Mouse (Mus musculus): ENCODE results near the gene Padi2. TPM values are rescaled to one million over a fixed set of nuclear protein-coding genes. Genes with fewer than 3 reads are reported as not detected.

Gene Padi2
- polyA plus RNA-seq, 1 experiment from 2014 or later: 0.27 TPM

- WGBS: 78% methylated on average over 8 of the region's 8 CpGs
- Histone ChIP-seq H3K4me3 (ENCODE audit: low read depth, low read length) (no peak overlapping the region), H3K4me2 (ENCODE audit: low read length) (no peak overlapping the region), H3K4me1 (ENCODE audit: control insufficient read depth, insufficient read depth, low read length) (no peaks in the 10 kb centered on the region), H3K36me3 (ENCODE audit: control insufficient read depth, insufficient read depth, low read length) (no peaks in the 10 kb centered on the region), H3K27ac (ENCODE audit: low read depth, low read length) (no peak overlapping the region), H3K9ac (ENCODE audit: low read length) (no peak overlapping the region), H3K9me3 (replicated peaks; ENCODE audit: control insufficient read depth, low read length) (no peaks in the 10 kb centered on the region; the same call in 1 of the 2 replicates), H3K27me3 (replicated peaks; ENCODE audit: control insufficient read depth, insufficient read depth, low read length) (no peaks in the 10 kb centered on the region)
- ATAC-seq (no peak), DNase-seq (ENCODE audit: low spot score) (no peak)
Observed at GRCm38 (mm10) chr4:140869945-140870344, 36.2 kb upstream of the Padi2 start.

- no peak overlapping the region for H3K4me2 ChIP-seq (ENCODE audit: low read length)
- 72% methylated on average over 7 of the region's 7 CpGs for WGBS
- DNase-seq (ENCODE audit: low spot score): no peak
- H3K27ac ChIP-seq (ENCODE audit: low read depth, low read length): no peak overlapping the region
- no peaks in the 10 kb centered on the region for H3K4me1 ChIP-seq (ENCODE audit: control insufficient read depth, insufficient read depth, low read length)
- H3K27me3 ChIP-seq (replicated peaks; ENCODE audit: control insufficient read depth, insufficient read depth, low read length): no peaks in the 10 kb centered on the region
- no peak for ATAC-seq
- no peak overlapping the region for H3K4me3 ChIP-seq (ENCODE audit: low read depth, low read length)
- H3K9me3 ChIP-seq (replicated peaks; ENCODE audit: control insufficient read depth, low read length): no peaks in the 10 kb centered on the region; the same call in 1 of the 2 replicates
- no peaks in the 10 kb centered on the region for H3K36me3 ChIP-seq (ENCODE audit: control insufficient read depth, insufficient read depth, low read length)
- H3K9ac ChIP-seq (ENCODE audit: low read length): no peak overlapping the region
Observed at GRCm38 (mm10) chr4:140870876-140871275, 35.3 kb upstream of the Padi2 start.

- Histone ChIP-seq H3K27ac (ENCODE audit: low read depth, low read length) (no peak overlapping the region), H3K9ac (ENCODE audit: low read length) (no peak overlapping the region), H3K36me3 (ENCODE audit: control insufficient read depth, insufficient read depth, low read length) (no peaks in the 10 kb centered on the region), H3K9me3 (replicated peaks; ENCODE audit: control insufficient read depth, low read length) (no peaks in the 10 kb centered on the region; the same call in 1 of the 2 replicates), H3K4me2 (ENCODE audit: low read length) (no peak overlapping the region), H3K27me3 (replicated peaks; ENCODE audit: control insufficient read depth, insufficient read depth, low read length) (no peaks in the 10 kb centered on the region), H3K4me3 (ENCODE audit: low read depth, low read length) (no peak overlapping the region), H3K4me1 (ENCODE audit: control insufficient read depth, insufficient read depth, low read length) (no peaks in the 10 kb centered on the region)
- no peak for ATAC-seq
- WGBS: 72% methylated on average over 3 of the region's 3 CpGs
- no peak for DNase-seq (ENCODE audit: low spot score)
Observed at GRCm38 (mm10) chr4:140871376-140871775, 34.8 kb upstream of the Padi2 start.

GRCm38 (mm10) chr4:140871851-140872685, 34.1 kb upstream of the Padi2 start:
- no peaks in the 10 kb centered on the region; the same call in 1 of the 2 replicates for H3K9me3 ChIP-seq (replicated peaks; ENCODE audit: control insufficient read depth, low read length)
- DNase-seq (ENCODE audit: low spot score) (no peak), ATAC-seq (no peak)
- H3K4me3 ChIP-seq (ENCODE audit: low read depth, low read length): no peak overlapping the region
- no peaks in the 10 kb centered on the region for H3K27me3 ChIP-seq (replicated peaks; ENCODE audit: control insufficient read depth, insufficient read depth, low read length)
- 93% methylated on average over 8 of the region's 8 CpGs for WGBS
- no peak overlapping the region for H3K27ac ChIP-seq (ENCODE audit: low read depth, low read length)
- H3K4me1 ChIP-seq (ENCODE audit: control insufficient read depth, insufficient read depth, low read length): no peaks in the 10 kb centered on the region
- H3K36me3 ChIP-seq (ENCODE audit: control insufficient read depth, insufficient read depth, low read length): no peaks in the 10 kb centered on the region
- no peak overlapping the region for H3K4me2 ChIP-seq (ENCODE audit: low read length)
- no peak overlapping the region for H3K9ac ChIP-seq (ENCODE audit: low read length)

GRCm38 (mm10) chr4:140872686-140872992, 33.5 kb upstream of the Padi2 start:
- Histone ChIP-seq H3K9me3 (replicated peaks; ENCODE audit: control insufficient read depth, low read length) (no peaks in the 10 kb centered on the region; the same call in 1 of the 2 replicates), H3K27ac (ENCODE audit: low read depth, low read length) (no peak overlapping the region), H3K27me3 (replicated peaks; ENCODE audit: control insufficient read depth, insufficient read depth, low read length) (no peaks in the 10 kb centered on the region), H3K4me3 (ENCODE audit: low read depth, low read length) (no peak overlapping the region), H3K36me3 (ENCODE audit: control insufficient read depth, insufficient read depth, low read length) (no peaks in the 10 kb centered on the region), H3K4me1 (ENCODE audit: control insufficient read depth, insufficient read depth, low read length) (no peaks in the 10 kb centered on the region), H3K4me2 (ENCODE audit: low read length) (no peak overlapping the region), H3K9ac (ENCODE audit: low read length) (no peak overlapping the region)
- WGBS: 92% methylated on average over 5 of the region's 5 CpGs
- DNase-seq (ENCODE audit: low spot score) (no peak), ATAC-seq (no peak)

GRCm38 (mm10) chr4:140873011-140873410, 33.1 kb upstream of the Padi2 start:
- 77% methylated on average over 11 of the region's 11 CpGs for WGBS
- Histone ChIP-seq H3K4me3 (ENCODE audit: low read depth, low read length) (no peak overlapping the region), H3K9ac (ENCODE audit: low read length) (no peak overlapping the region), H3K27me3 (replicated peaks; ENCODE audit: control insufficient read depth, insufficient read depth, low read length) (no peaks in the 10 kb centered on the region), H3K36me3 (ENCODE audit: control insufficient read depth, insufficient read depth, low read length) (no peaks in the 10 kb centered on the region), H3K9me3 (replicated peaks; ENCODE audit: control insufficient read depth, low read length) (no peaks in the 10 kb centered on the region; the same call in 1 of the 2 replicates), H3K27ac (ENCODE audit: low read depth, low read length) (no peak overlapping the region), H3K4me1 (ENCODE audit: control insufficient read depth, insufficient read depth, low read length) (no peaks in the 10 kb centered on the region), H3K4me2 (ENCODE audit: low read length) (no peak overlapping the region)
- DNase-seq (ENCODE audit: low spot score) (no peak), ATAC-seq (no peak)

GRCm38 (mm10) chr4:140876161-140876560, 30.0 kb upstream of the Padi2 start:
- H3K4me3 ChIP-seq (ENCODE audit: low read depth, low read length): no peak overlapping the region
- no peak overlapping the region for H3K9ac ChIP-seq (ENCODE audit: low read length)
- no peak overlapping the region for H3K27ac ChIP-seq (ENCODE audit: low read depth, low read length)
- no peaks in the 10 kb centered on the region; the same call in 1 of the 2 replicates for H3K9me3 ChIP-seq (replicated peaks; ENCODE audit: control insufficient read depth, low read length)
- H3K4me2 ChIP-seq (ENCODE audit: low read length): no peak overlapping the region
- DNase-seq (ENCODE audit: low spot score) (no peak), ATAC-seq (no peak)
- H3K4me1 ChIP-seq (ENCODE audit: control insufficient read depth, insufficient read depth, low read length): no peaks in the 10 kb centered on the region
- H3K27me3 ChIP-seq (replicated peaks; ENCODE audit: control insufficient read depth, insufficient read depth, low read length): no peaks in the 10 kb centered on the region
- H3K36me3 ChIP-seq (ENCODE audit: control insufficient read depth, insufficient read depth, low read length): no peaks in the 10 kb centered on the region
- WGBS: 92% methylated on average over 8 of the region's 8 CpGs

GRCm38 (mm10) chr4:140876681-140877080, 29.5 kb upstream of the Padi2 start:
- Histone ChIP-seq H3K9me3 (replicated peaks; ENCODE audit: control insufficient read depth, low read length) (no peaks in the 10 kb centered on the region; the same call in 1 of the 2 replicates), H3K4me3 (ENCODE audit: low read depth, low read length) (no peak overlapping the region), H3K9ac (ENCODE audit: low read length) (no peak overlapping the region), H3K27me3 (replicated peaks; ENCODE audit: control insufficient read depth, insufficient read depth, low read length) (no peaks in the 10 kb centered on the region), H3K4me2 (ENCODE audit: low read length) (no peak overlapping the region), H3K4me1 (ENCODE audit: control insufficient read depth, insufficient read depth, low read length) (no peaks in the 10 kb centered on the region), H3K36me3 (ENCODE audit: control insufficient read depth, insufficient read depth, low read length) (no peaks in the 10 kb centered on the region), H3K27ac (ENCODE audit: low read depth, low read length) (no peak overlapping the region)
- ATAC-seq: no peak
- WGBS: 86% methylated on average over 6 of the region's 6 CpGs
- no peak for DNase-seq (ENCODE audit: low spot score)

GRCm38 (mm10) chr4:140877441-140877840, 28.7 kb upstream of the Padi2 start:
- Histone ChIP-seq H3K27ac (ENCODE audit: low read depth, low read length) (no peak overlapping the region), H3K27me3 (replicated peaks; ENCODE audit: control insufficient read depth, insufficient read depth, low read length) (no peaks in the 10 kb centered on the region), H3K4me1 (ENCODE audit: control insufficient read depth, insufficient read depth, low read length) (no peaks in the 10 kb centered on the region), H3K4me3 (ENCODE audit: low read depth, low read length) (no peak overlapping the region), H3K36me3 (ENCODE audit: control insufficient read depth, insufficient read depth, low read length) (no peaks in the 10 kb centered on the region), H3K4me2 (ENCODE audit: low read length) (no peak overlapping the region), H3K9me3 (replicated peaks; ENCODE audit: control insufficient read depth, low read length) (no peaks in the 10 kb centered on the region; the same call in 1 of the 2 replicates), H3K9ac (ENCODE audit: low read length) (no peak overlapping the region)
- ATAC-seq (no peak), DNase-seq (ENCODE audit: low spot score) (no peak)
- WGBS: 83% methylated on average over 9 of the region's 9 CpGs
